8 mouse cellular contexts compared by ENCODE assay signal in the genomic region with DNA sequence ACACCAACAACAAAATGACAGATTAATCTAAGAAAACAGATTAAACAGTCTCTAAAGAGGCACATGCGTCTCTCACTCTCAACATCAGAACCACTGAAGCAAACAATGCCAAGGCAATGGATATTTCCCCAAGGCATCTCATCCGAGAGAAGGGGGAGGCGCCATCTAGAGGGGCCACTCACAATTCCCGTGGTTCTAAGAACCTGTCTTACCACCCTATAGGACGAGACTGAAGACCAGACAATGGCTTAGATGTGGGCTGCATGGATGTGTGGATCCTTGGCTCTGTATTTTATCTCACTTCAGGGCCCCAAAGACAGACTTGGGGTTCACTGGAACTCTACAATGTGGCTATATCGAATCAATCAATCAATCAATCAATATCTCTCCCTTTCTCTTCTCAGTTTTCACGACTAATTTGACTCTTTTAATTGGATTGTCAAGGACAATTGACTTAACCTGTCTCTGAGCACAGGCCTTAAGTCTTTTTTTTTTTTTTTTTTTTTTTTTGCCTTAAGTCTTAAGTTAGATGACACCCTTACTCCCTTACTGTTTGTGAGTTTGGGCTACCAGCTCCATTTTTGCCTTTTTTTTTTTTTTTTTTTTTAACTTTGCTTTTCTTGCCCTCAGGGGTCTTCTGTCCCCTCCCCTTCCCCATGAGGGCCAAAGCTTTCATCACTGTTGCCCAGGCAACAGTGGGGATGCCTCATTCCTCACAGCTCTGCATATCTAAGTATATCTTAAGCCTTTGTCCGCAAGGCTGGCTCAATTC. TPM values are rescaled to one million over a fixed set of nuclear protein-coding genes. Genes with fewer than 3 reads are reported as not detected.
DNase-seq lines count a peak whose midpoint lies in the region; ATAC-seq and TF ChIP-seq lines count a peak whose summit lies in the region.

No protein-coding gene starts in this region.

- no peaks in the 10 kb centered on the region for H3K9me3 ChIP-seq in kidney, embryonic 16.5 days (ENCODE audit: low read length)
- no peaks in the 10 kb centered on the region for H3K9me3 ChIP-seq in kidney, embryonic 14.5 days (ENCODE audit: control insufficient read depth, low read length)
- no peaks in the 10 kb centered on the region for H3K9me3 ChIP-seq in heart, embryonic 16.5 days (replicated peaks; ENCODE audit: control insufficient read depth, low read length)
- no peaks in the 10 kb centered on the region for H3K9me3 ChIP-seq in midbrain, postnatal 0 days (ENCODE audit: low read length)

- intact Hi-C loops in left cerebral cortex, postnatal 25 days (cut with DNase I), result no loop called here

- H3K9ac ChIP-seq in kidney, embryonic 16.5 days (replicated peaks; ENCODE audit: low read length), result no peak overlapping the region
- H3K9ac ChIP-seq in kidney, embryonic 14.5 days (ENCODE audit: low read depth, low read length), result no peak overlapping the region
- H3K9ac ChIP-seq in heart, embryonic 16.5 days (ENCODE audit: low read length), result no peak overlapping the region
- no peak overlapping the region for H3K9ac ChIP-seq in midbrain, postnatal 0 days (replicated peaks; ENCODE audit: low read length, poor library complexity, severe bottlenecking)

- peaks cover 11% of the 10 kb centered on the region for H3K27me3 ChIP-seq in kidney, embryonic 16.5 days (ENCODE audit: insufficient read depth, low read length)
- peaks cover 18% of the 10 kb centered on the region for H3K27me3 ChIP-seq in kidney, embryonic 14.5 days (ENCODE audit: control insufficient read depth, insufficient read depth, low read length)
- peaks cover 2% of the 10 kb centered on the region; the same call in 1 of the 2 replicates for H3K27me3 ChIP-seq in heart, embryonic 16.5 days (ENCODE audit: control insufficient read depth, insufficient read depth, low read length)
- H3K27me3 ChIP-seq in midbrain, postnatal 0 days (ENCODE audit: insufficient read depth, low read length), result no peaks in the 10 kb centered on the region

- DNase-seq in embryo, embryonic 10.5 days (ENCODE audit: low spot score), result peak; percentile 86
- peak; percentile 43 for DNase-seq in midbrain, postnatal 0 days (ENCODE audit: low spot score)
- DNase-seq in frontal cortex, postnatal 36 days (ENCODE audit: low spot score in 2 of 2), result no peak
- no peak for DNase-seq in thymus, postnatal 25 days
- no peak for DNase-seq in left cerebral cortex, postnatal 25 days (ENCODE audit: low spot score in 2 of 2)

- no peak for ATAC-seq in kidney, embryonic 16.5 days (ENCODE audit: low FRiP score, low TSS enrichment)
- no peak for ATAC-seq in kidney, embryonic 14.5 days (ENCODE audit: low FRiP score, low TSS enrichment)
- no peak for ATAC-seq in heart, embryonic 16.5 days (replicated peaks; ENCODE audit: extremely low read depth, insufficient read depth, low FRiP score)
- no peak for ATAC-seq in midbrain, postnatal 0 days (ENCODE audit: low FRiP score)

- H3K4me1 ChIP-seq in kidney, embryonic 16.5 days (ENCODE audit: insufficient read depth, low read length), result peaks cover 9% of the 10 kb centered on the region
- 0 out of 2 replicates have a peak, but pooled peaks cover 3% of the 10 kb centered on the region for H3K4me1 ChIP-seq in kidney, embryonic 14.5 days (ENCODE audit: control insufficient read depth, insufficient read depth, low read length)
- peaks cover 7% of the 10 kb centered on the region for H3K4me1 ChIP-seq in heart, embryonic 16.5 days (ENCODE audit: control insufficient read depth, insufficient read depth, low read length)
- H3K4me1 ChIP-seq in midbrain, postnatal 0 days (ENCODE audit: insufficient read depth, low read length), result 0 out of 2 replicates have a peak, but pooled peaks cover 4% of the 10 kb centered on the region

- peak overlapping the region; percentile 88; the same call in 1 of the 2 replicates for H3K4me2 ChIP-seq in kidney, embryonic 16.5 days (replicated peaks; ENCODE audit: low read depth, low read length)
- H3K4me2 ChIP-seq in kidney, embryonic 14.5 days (replicated peaks; ENCODE audit: low read depth, low read length), result no peak overlapping the region; the same call in 1 of the 2 replicates
- H3K4me2 ChIP-seq in heart, embryonic 16.5 days (ENCODE audit: low read depth, low read length), result peak overlapping the region; percentile 95
- peak overlapping the region; percentile 98 for H3K4me2 ChIP-seq in midbrain, postnatal 0 days (ENCODE audit: low read depth, low read length, poor library complexity, severe bottlenecking)

- WGBS in kidney, embryonic 16.5 days, result 30% methylated on average over 8 of the region's 8 CpGs
- WGBS in kidney, embryonic 14.5 days, result 24% methylated on average over 8 of the region's 8 CpGs
- 38% methylated on average over 8 of the region's 8 CpGs for WGBS in heart, embryonic 16.5 days
- 13% methylated on average over 8 of the region's 8 CpGs for WGBS in midbrain, postnatal 0 days

- peak overlapping the region; percentile 61 for H3K4me3 ChIP-seq in kidney, embryonic 16.5 days (ENCODE audit: low read length)
- H3K4me3 ChIP-seq in kidney, embryonic 14.5 days (ENCODE audit: low read length), result no peak overlapping the region
- peak overlapping the region; percentile 61; the same call in 1 of the 2 replicates for H3K4me3 ChIP-seq in heart, embryonic 16.5 days (ENCODE audit: low read length)
- peak overlapping the region; percentile 57; the same call in 1 of the 2 replicates for H3K4me3 ChIP-seq in midbrain, postnatal 0 days (ENCODE audit: low read depth, low read length)

- no peak for TF ChIP-seq CTCF in midbrain, postnatal 0 days (IDR thresholded peaks at IDR 0.05)

- H3K27ac ChIP-seq in kidney, embryonic 16.5 days (ENCODE audit: low read length), result no peak overlapping the region
- no peak overlapping the region for H3K27ac ChIP-seq in kidney, embryonic 14.5 days (ENCODE audit: low read depth, low read length)
- H3K27ac ChIP-seq in heart, embryonic 16.5 days (ENCODE audit: low read length), result no peak overlapping the region
- H3K27ac ChIP-seq in midbrain, postnatal 0 days (ENCODE audit: low read depth, low read length), result no peak overlapping the region

- H3K36me3 ChIP-seq in kidney, embryonic 16.5 days (ENCODE audit: insufficient read depth, low read length), result no peaks in the 10 kb centered on the region
- H3K36me3 ChIP-seq in kidney, embryonic 14.5 days (ENCODE audit: control insufficient read depth, insufficient read depth, low read length), result no peaks in the 10 kb centered on the region
- H3K36me3 ChIP-seq in heart, embryonic 16.5 days (ENCODE audit: control insufficient read depth, insufficient read depth), result no peaks in the 10 kb centered on the region
- H3K36me3 ChIP-seq in midbrain, postnatal 0 days (ENCODE audit: insufficient read depth, low read length), result no peaks in the 10 kb centered on the region

RNA-seq across cellular contexts. Expression of gene Jam2, which starts 1.2 kb away (rescaled TPM):
- 4.5 and 5.2 TPM in 2 replicates for polyA plus RNA-seq in kidney, embryonic 16.5 days (2015; fragmentation: Nextera tagmentation; extraction: Ambion mirVana)
- 2.5 and 3.4 TPM in 2 replicates for polyA plus RNA-seq in kidney, embryonic 14.5 days (2014; fragmentation: Nextera tagmentation; extraction: Ambion mirVana)
- 8.5 and 9.8 TPM in 2 replicates for polyA plus RNA-seq in heart, embryonic 16.5 days (2015; fragmentation: Nextera tagmentation; extraction: Ambion mirVana)
- 26.8 and 29.3 TPM in 2 replicates for total RNA-seq in midbrain, postnatal 0 days (2014; rRNA removed)
- 20.8 and 21.8 TPM in 2 replicates for polyA plus RNA-seq in midbrain, postnatal 0 days (2015; fragmentation: Nextera tagmentation; extraction: Ambion mirVana)
- total RNA-seq in left cerebral cortex, postnatal 25 days (2021), result 10 to 100 TPM; 24.6 to 25.5 TPM

RNA-seq across cellular contexts. Expression of gene Mrpl39, which starts 37.1 kb away (rescaled TPM):
- 50.7 and 54.1 TPM in 2 replicates for polyA plus RNA-seq in kidney, embryonic 16.5 days (2015; fragmentation: Nextera tagmentation; extraction: Ambion mirVana)
- 48.2 and 54.4 TPM in 2 replicates for polyA plus RNA-seq in kidney, embryonic 14.5 days (2014; fragmentation: Nextera tagmentation; extraction: Ambion mirVana)
- polyA plus RNA-seq in heart, embryonic 16.5 days (2015; fragmentation: Nextera tagmentation; extraction: Ambion mirVana), result 51.9 and 53.4 TPM in 2 replicates
- 25.7 and 43.2 TPM in 2 replicates for total RNA-seq in midbrain, postnatal 0 days (2014; rRNA removed)
- polyA plus RNA-seq in midbrain, postnatal 0 days (2015; fragmentation: Nextera tagmentation; extraction: Ambion mirVana), result 33.8 and 34.3 TPM in 2 replicates
- total RNA-seq in left cerebral cortex, postnatal 25 days (2021), result 10 to 100 TPM; 19.5 to 19.6 TPM

Comparison
In these comparisons a context has a peak if more than half of its experiments do, and no peak if none do; other contexts are left out.
1. DNase-seq: peak in embryo, embryonic 10.5 days (single experiment) and midbrain, postnatal 0 days (single experiment); none in frontal cortex, postnatal 36 days (0 of 2), thymus, postnatal 25 days (single experiment) and left cerebral cortex, postnatal 25 days (0 of 2).